Mouse (Mus musculus): ENCODE measurements around the gene Tmem131. TPM values are rescaled to one million over a fixed set of nuclear protein-coding genes. Genes with fewer than 3 reads are reported as not detected.
"Not testable (repeated sequence)": the region's sequence is repeated elsewhere in the genome, so short reads cannot be mapped to it uniquely, and the experiment has no call there.

Tmem131 gene
- polyA plus RNA-seq, 1 experiment from 2014 or later, result 12.2 TPM

DNA sequence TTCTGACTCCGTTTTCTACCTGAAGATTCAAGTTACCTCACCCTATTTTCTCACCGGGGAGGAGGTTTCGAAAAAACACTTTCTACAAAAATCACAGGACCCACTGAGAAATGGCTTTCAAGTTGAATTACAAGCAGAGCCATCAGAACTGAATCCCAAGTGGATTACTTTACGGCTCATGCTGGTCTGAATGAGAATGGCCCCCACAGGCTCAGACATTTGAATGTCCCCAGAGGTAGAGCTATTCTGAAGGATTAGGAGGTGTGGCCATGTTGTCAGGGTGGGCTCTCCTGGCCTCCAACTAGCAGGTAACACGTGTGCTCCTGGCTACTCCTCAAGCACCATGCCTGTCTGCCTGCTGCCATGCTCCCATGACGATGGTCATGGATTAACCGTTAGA, 109.4 kb downstream of the Tmem131 start:
- no peak for DNase-seq (ENCODE audit: low spot score)
- Histone ChIP-seq H3K9ac (ENCODE audit: low read length) (no peak overlapping the region), H3K4me3 (ENCODE audit: low read depth, low read length) (no peak overlapping the region), H3K27me3 (replicated peaks; ENCODE audit: control insufficient read depth, insufficient read depth, low read length) (no peaks in the 10 kb centered on the region), H3K4me2 (ENCODE audit: low read length) (no peak overlapping the region), H3K36me3 (ENCODE audit: control insufficient read depth, insufficient read depth, low read length) (peaks cover 60% of the 10 kb centered on the region), H3K4me1 (ENCODE audit: control insufficient read depth, insufficient read depth, low read length) (no peaks in the 10 kb centered on the region), H3K9me3 (replicated peaks; ENCODE audit: control insufficient read depth, low read length) (no peaks in the 10 kb centered on the region), H3K27ac (ENCODE audit: low read depth, low read length) (no peak overlapping the region)
- no peak for ATAC-seq
- 93% methylated on average over 7 of the region's 7 CpGs for WGBS

DNA sequence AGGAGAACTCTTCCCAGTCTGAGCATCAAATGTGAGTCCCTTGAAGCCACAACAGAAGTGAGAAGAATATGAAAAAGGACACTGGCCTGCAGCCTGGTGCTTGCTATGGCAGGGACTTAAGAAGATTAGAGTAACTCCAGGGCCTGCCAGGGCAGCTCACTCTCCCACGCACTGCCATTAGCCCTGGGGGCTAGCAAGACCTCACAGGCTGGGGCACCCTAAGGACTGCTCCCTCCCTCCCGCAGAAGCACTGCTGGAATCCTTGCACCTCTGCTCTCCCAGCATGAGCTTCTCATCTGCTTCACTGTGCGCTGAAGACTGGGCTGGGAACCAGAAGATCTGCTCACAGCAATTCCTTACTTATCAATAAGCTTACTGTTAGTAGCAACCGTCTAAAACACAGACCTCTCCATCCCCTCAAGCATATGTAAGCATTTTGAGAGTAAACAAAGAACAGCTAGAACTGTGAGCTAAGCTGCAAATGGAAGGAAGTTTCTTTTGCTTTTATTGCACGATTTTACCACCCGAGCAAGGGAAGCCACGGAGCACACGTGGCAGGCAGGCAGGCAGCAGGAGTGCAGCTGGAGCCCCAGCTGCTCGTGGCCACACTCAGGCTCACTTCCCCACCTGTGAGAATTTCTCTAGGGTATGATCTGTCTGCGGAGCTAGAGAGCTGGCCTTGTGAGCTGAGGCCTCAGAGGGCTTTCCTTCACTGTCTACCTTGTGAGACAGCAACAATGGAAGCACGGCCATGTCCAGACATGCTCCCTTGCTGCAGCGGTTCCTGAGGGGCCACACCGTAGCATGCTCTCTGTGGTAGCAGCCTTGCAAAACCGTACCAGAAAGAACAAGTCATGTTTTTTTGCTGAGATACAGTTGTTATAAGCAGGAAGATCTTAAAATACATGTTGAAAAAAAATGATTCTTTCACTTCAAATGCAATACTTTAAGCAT, 112.3 kb downstream of the Tmem131 start:
- Histone ChIP-seq H3K9ac (ENCODE audit: low read length) (no peak overlapping the region), H3K4me1 (ENCODE audit: control insufficient read depth, insufficient read depth, low read length) (no peaks in the 10 kb centered on the region), H3K27ac (ENCODE audit: low read depth, low read length) (no peak overlapping the region; the same call in 1 of the 2 replicates), H3K9me3 (replicated peaks; ENCODE audit: control insufficient read depth, low read length) (no peaks in the 10 kb centered on the region), H3K4me2 (ENCODE audit: low read length) (no peak overlapping the region), H3K36me3 (ENCODE audit: control insufficient read depth, insufficient read depth, low read length) (peaks cover 65% of the 10 kb centered on the region), H3K4me3 (ENCODE audit: low read depth, low read length) (no peak overlapping the region), H3K27me3 (replicated peaks; ENCODE audit: control insufficient read depth, insufficient read depth, low read length) (no peaks in the 10 kb centered on the region)
- ATAC-seq (no peak), DNase-seq (ENCODE audit: low spot score) (peak; percentile 5)
- WGBS, result 70% methylated on average over 14 of the region's 14 CpGs

DNA sequence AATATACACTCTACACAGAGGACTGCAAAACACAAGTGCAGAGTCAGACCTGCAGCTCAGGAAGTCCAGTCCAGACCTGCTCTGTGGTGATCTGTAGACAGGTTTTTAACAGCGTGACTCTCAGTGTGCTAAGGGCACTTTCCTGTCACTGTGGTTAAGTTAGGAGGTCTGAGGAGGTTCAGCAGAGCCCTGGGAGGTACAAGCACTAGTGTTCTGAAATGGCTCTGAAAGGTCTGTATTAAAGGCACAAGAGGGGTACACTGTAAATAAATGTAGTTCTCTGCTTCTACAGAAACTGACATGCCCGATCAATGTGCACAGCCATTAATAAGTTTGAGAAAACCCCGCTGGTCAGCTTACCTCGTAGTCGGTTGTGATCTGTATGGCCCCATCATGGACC, 119.1 kb downstream of the Tmem131 start:
- DNase-seq (ENCODE audit: low spot score) (no peak), ATAC-seq (no peak)
- no peaks in the 10 kb centered on the region for H3K4me1 ChIP-seq (ENCODE audit: control insufficient read depth, insufficient read depth, low read length)
- peaks cover 77% of the 10 kb centered on the region for H3K36me3 ChIP-seq (ENCODE audit: control insufficient read depth, insufficient read depth, low read length)
- no peak overlapping the region for H3K9ac ChIP-seq (ENCODE audit: low read length)
- no peak overlapping the region for H3K27ac ChIP-seq (ENCODE audit: low read depth, low read length)
- H3K4me3 ChIP-seq (ENCODE audit: low read depth, low read length), result no peak overlapping the region
- no peak overlapping the region for H3K4me2 ChIP-seq (ENCODE audit: low read length)
- no peaks in the 10 kb centered on the region for H3K27me3 ChIP-seq (replicated peaks; ENCODE audit: control insufficient read depth, insufficient read depth, low read length)
- 93% methylated on average over 5 of the region's 5 CpGs for WGBS
- no peaks in the 10 kb centered on the region for H3K9me3 ChIP-seq (replicated peaks; ENCODE audit: control insufficient read depth, low read length)

DNA sequence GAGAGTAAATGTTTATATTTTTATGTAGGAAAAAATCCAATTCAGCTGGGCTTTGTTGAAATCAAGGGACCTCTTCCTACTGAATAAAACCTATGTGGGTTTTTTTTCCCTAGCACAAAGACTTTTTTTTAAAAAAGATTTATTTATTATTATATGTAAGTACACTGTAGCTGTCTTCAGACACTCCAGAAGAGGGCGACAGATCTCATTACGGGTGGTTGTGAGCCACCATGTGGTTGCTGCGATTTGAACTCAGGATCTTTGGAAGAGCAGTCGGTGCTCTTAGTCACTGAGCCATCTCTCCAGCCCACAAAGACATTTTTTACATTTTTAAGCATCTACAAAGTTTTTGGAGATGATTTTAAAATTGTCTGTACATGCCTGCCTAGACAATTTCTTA, 121.5 kb downstream of the Tmem131 start:
- ATAC-seq; H3K27me3 ChIP-seq (replicated peaks; ENCODE audit: control insufficient read depth, insufficient read depth, low read length); H3K27ac ChIP-seq (ENCODE audit: low read depth, low read length); H3K9ac ChIP-seq (ENCODE audit: low read length); H3K4me3 ChIP-seq (ENCODE audit: low read depth, low read length); H3K4me2 ChIP-seq (ENCODE audit: low read length); DNase-seq (ENCODE audit: low spot score); H3K4me1 ChIP-seq (ENCODE audit: control insufficient read depth, insufficient read depth, low read length); H3K9me3 ChIP-seq (replicated peaks; ENCODE audit: control insufficient read depth, low read length): not testable (repeated sequence)
- 91% methylated on average over 4 of the region's 4 CpGs for WGBS
- peaks cover 86% of the 10 kb centered on the region for H3K36me3 ChIP-seq (ENCODE audit: control insufficient read depth, insufficient read depth, low read length)

DNA sequence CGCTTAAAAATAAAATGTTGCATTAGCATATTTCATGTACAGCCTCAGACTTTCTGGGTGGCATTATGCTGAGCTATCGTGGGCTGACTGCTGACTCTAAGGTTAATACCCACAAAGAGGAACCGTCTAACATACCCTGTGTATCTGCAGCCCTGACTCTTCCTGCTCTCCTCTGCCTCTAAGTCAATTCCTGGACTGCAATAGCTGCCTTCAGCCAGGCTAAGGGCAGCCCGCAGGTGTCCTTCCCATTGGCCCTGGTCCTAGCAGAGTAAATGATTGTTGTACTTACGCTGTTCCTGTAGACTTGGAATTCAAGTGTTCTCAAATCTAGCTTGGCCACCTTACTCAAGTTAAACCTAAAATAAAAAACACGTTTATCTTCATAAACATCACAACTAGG, 128.3 kb downstream of the Tmem131 start:
- Histone ChIP-seq H3K9me3 (replicated peaks; ENCODE audit: control insufficient read depth, low read length) (no peaks in the 10 kb centered on the region), H3K4me2 (ENCODE audit: low read length) (no peak overlapping the region), H3K36me3 (ENCODE audit: control insufficient read depth, insufficient read depth, low read length) (peaks cover 86% of the 10 kb centered on the region), H3K4me1 (ENCODE audit: control insufficient read depth, insufficient read depth, low read length) (no peaks in the 10 kb centered on the region), H3K4me3 (ENCODE audit: low read depth, low read length) (no peak overlapping the region), H3K27me3 (replicated peaks; ENCODE audit: control insufficient read depth, insufficient read depth, low read length) (no peaks in the 10 kb centered on the region), H3K27ac (ENCODE audit: low read depth, low read length) (no peak overlapping the region), H3K9ac (ENCODE audit: low read length) (no peak overlapping the region)
- ATAC-seq (no peak), DNase-seq (ENCODE audit: low spot score) (no peak)
- WGBS, result 96% methylated on average over 6 of the region's 6 CpGs

DNA sequence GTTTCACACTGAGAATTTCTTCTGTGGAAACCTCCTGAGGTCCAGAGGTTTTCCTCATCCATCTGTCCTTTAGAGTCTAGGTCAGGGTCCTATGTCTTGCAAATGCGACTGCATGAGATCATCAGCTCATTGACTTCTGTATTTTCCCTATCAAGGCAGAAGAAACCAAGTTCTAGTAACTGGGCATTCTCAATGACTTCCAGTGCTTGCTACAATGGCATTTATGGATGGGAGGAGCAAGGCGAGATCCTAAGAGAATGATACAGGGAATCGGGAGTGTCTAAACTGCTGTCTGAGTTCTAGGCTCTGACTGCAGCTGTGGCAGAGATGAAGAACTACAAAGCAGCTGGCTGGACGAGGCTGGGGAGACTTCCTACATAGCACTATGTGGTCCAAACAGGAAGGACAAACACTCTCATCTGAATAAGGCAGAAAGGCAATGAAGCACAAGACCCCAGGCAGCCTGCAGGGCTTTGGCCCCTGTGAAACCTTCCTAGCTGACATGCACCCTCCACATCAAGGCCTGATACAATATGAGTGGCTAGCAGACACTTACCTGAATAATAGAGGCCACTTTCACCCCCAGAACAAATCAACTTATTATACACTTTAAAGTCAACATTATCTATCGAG, 129.1 kb downstream of the Tmem131 start:
- no peaks in the 10 kb centered on the region for H3K27me3 ChIP-seq (replicated peaks; ENCODE audit: control insufficient read depth, insufficient read depth, low read length)
- no peak overlapping the region for H3K4me3 ChIP-seq (ENCODE audit: low read depth, low read length)
- no peaks in the 10 kb centered on the region for H3K4me1 ChIP-seq (ENCODE audit: control insufficient read depth, insufficient read depth, low read length)
- ATAC-seq, result no peak
- DNase-seq (ENCODE audit: low spot score), result no peak
- no peaks in the 10 kb centered on the region for H3K9me3 ChIP-seq (replicated peaks; ENCODE audit: control insufficient read depth, low read length)
- WGBS, result 83% methylated on average over 5 of the region's 5 CpGs
- H3K9ac ChIP-seq (ENCODE audit: low read length), result no peak overlapping the region
- H3K4me2 ChIP-seq (ENCODE audit: low read length), result no peak overlapping the region
- H3K36me3 ChIP-seq (ENCODE audit: control insufficient read depth, insufficient read depth, low read length), result peaks cover 87% of the 10 kb centered on the region
- no peak overlapping the region for H3K27ac ChIP-seq (ENCODE audit: low read depth, low read length)

DNA sequence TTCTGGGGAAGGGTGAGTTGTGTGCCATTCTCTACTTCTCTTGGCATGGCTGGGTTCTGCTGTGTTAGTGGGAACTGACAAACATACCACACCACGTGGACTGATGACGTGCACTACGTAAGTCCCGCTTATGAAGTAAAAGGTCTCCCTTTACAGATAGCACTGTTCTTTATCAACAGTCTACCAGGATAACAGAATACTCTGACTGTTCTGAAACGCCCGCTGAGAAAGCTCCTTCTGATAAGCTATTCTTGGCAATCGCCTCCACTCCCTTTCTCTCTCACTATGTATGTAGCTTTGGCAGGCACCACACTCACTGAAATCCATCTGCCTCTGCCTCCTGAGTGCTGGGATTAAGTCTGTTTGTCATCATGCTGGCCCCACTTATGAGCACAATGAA, 130.1 kb downstream of the Tmem131 start:
- H3K36me3 ChIP-seq (ENCODE audit: control insufficient read depth, insufficient read depth, low read length), result peaks cover 87% of the 10 kb centered on the region
- H3K27me3 ChIP-seq (replicated peaks; ENCODE audit: control insufficient read depth, insufficient read depth, low read length), result no peaks in the 10 kb centered on the region
- no peak overlapping the region for H3K4me3 ChIP-seq (ENCODE audit: low read depth, low read length)
- no peak overlapping the region for H3K9ac ChIP-seq (ENCODE audit: low read length)
- 87% methylated on average over 7 of the region's 7 CpGs for WGBS
- ATAC-seq (peak; percentile 34; the same call in 1 of the 2 replicates), DNase-seq (ENCODE audit: low spot score) (peak; percentile 67)
- H3K9me3 ChIP-seq (replicated peaks; ENCODE audit: control insufficient read depth, low read length), result no peaks in the 10 kb centered on the region
- H3K4me1 ChIP-seq (ENCODE audit: control insufficient read depth, insufficient read depth, low read length), result no peaks in the 10 kb centered on the region
- no peak overlapping the region for H3K4me2 ChIP-seq (ENCODE audit: low read length)
- H3K27ac ChIP-seq (ENCODE audit: low read depth, low read length), result no peak overlapping the region

DNA sequence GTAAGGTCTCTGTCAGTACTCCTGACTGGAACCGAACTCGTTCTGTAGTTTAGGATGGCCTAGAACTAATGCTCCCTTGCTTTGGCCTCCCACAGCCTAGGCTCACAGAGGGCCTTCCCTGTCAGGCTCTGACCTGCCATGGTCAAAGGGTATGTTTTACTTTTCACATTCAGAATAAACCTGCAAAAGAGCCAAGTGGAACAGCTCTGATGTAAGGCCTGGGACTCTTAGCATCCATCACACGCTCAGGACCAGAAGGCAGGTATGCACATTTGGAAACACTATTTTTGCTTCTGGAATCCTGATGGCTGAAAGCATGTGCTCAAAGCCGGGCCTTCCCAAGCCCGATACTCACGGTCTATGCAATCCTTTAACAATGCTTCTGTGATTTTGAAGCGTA, 131.7 kb downstream of the Tmem131 start:
- DNase-seq (ENCODE audit: low spot score), result no peak

More for the DNA sequence above, 131.7 kb downstream of the Tmem131 start:
- Histone ChIP-seq H3K27me3 (replicated peaks; ENCODE audit: control insufficient read depth, insufficient read depth, low read length) (no peaks in the 10 kb centered on the region), H3K9ac (ENCODE audit: low read length) (no peak overlapping the region), H3K27ac (ENCODE audit: low read depth, low read length) (no peak overlapping the region), H3K4me2 (ENCODE audit: low read length) (no peak overlapping the region), H3K36me3 (ENCODE audit: control insufficient read depth, insufficient read depth, low read length) (peaks cover 87% of the 10 kb centered on the region), H3K4me1 (ENCODE audit: control insufficient read depth, insufficient read depth, low read length) (no peaks in the 10 kb centered on the region), H3K4me3 (ENCODE audit: low read depth, low read length) (no peak overlapping the region), H3K9me3 (replicated peaks; ENCODE audit: control insufficient read depth, low read length) (no peaks in the 10 kb centered on the region)
- no peak for ATAC-seq
- 95% methylated on average over 7 of the region's 7 CpGs for WGBS
